Mouse (Mus musculus) granulocyte monocyte progenitor cell, adult 5-6 weeks (primary cell): ENCODE measurements at regions not wholly inside any gene's neighbourhood (a gene's known extent, or its start where the extent isn't known, plus 50 kb on each side); places are given as distances from the start of the nearest gene placed in this dataset.

Experiments used
- ATAC-seq: replicated peaks from 2 replicates; pipeline ENCODE4 v1.8.0; 2016; ENCODE audit warnings: mild to moderate bottlenecking, moderate TSS enrichment, inconsistent platforms; ENCODE audit not compliant: poor library complexity, severe bottlenecking

DNA sequence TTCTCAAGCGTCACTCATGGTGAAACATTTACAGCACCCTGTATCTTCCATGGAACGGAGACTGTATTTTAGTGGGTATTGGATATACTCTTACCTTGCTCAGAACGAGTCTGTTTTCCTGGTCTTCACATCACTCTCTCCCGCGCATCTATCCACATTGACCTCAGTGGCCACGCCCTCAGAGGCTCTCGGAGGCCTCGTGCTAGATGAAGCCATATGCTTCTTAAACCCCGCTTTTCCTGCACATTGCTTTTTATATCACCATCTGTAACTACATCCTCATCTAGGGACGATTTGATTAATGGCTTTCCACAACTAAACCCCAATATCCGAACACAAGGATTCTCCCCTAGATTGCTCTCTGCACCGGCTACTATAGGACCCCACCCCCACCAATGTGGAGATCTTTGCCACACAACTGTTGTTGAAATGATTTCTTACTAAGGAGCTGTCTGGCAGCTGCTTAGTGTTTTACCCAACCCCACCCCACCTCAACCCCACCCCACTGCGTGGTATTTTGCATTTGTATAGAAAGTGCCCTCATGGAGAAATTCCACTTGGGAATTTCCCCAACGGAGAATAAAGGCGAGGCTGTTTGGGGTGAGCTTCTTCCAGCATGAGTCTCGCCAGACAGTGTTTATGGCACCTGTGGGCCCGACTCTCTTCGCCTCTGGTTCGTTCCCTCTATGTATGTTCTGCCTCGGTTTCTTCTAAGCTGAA lies 59.2 kb upstream of the Krr1 start:
- no peak for ATAC-seq

- no peak for ATAC-seq
Measured at GRCm38 (mm10) chr10:111914231-111914630, 58.2 kb upstream of the Krr1 start.

DNA sequence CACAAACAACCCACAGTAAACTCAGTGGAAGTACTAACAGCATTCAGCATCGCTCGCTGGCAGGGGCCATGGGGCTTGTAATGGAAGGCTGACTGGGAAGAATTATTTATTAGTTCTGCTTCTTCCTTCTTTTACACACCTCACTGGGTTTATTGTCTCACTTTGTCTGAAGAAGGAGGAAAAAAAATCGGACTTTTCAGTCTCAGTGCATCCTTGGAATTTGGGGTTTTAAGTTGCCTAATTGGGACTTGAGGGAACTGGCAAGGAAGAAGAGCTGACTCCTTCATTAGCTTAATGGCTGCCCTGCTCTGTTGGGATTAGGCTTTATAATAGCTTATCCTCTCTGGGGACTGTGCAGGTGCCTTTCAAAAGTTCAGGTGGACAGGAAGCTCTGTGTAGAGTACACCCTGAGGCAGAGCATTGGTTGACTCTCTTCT lies 54.4 kb upstream of the Krr1 start:
- no peak for ATAC-seq

GRCm38 (mm10) chr10:111919475-111919874 lies 53.0 kb upstream of the Krr1 start:
- ATAC-seq = no peak

- no peak for ATAC-seq
Measured at GRCm38 (mm10) chr10:111921492-111921891, 51.0 kb upstream of the Krr1 start.
